Mouse (Mus musculus) embryonic facial prominence, embryonic 15.5 days (tissue): ENCODE measurements at regions not wholly inside any gene's neighbourhood (a gene's known extent, or its start where the extent isn't known, plus 50 kb on each side); places are given as distances from the start of the nearest gene placed in this dataset.

Experiments
- ATAC-seq: fragments of 200-750 bp; cut with Nextera tagmentation; 2 replicates; pipeline ENCODE4 v1.8.0; 2017; ENCODE audit warnings: low read depth, moderate TSS enrichment; ENCODE audit not compliant: insufficient number of reproducible peaks, low FRiP score, low TSS enrichment
- H3K27ac ChIP-seq: fragments of 300-500 bp; sonication (generic); replicated peaks from 2 replicates; pipeline ENCODE4 v1.5.1; 2015; ENCODE audit warnings: mild to moderate bottlenecking, inconsistent platforms
- H3K27me3 ChIP-seq: fragments of 300-500 bp; sonication (generic); 2 replicates; pipeline ENCODE4 v1.6.1; 2015; ENCODE audit warnings: inconsistent platforms
- H3K36me3 ChIP-seq: fragments of 300-500 bp; sonication (generic); 2 replicates; pipeline ENCODE4 v1.6.1; 2015; ENCODE audit warnings: mild to moderate bottlenecking, inconsistent platforms
- H3K4me1 ChIP-seq: fragments of 300-500 bp; sonication (generic); 2 replicates; pipeline ENCODE4 v1.6.1; 2015; ENCODE audit warnings: inconsistent platforms
- H3K4me2 ChIP-seq: fragments of 300-500 bp; sonication (generic); replicated peaks from 2 replicates; pipeline ENCODE4 v1.6.1; 2015; ENCODE audit warnings: mild to moderate bottlenecking, inconsistent platforms
- H3K4me3 ChIP-seq: fragments of 300-500 bp; sonication (generic); replicated peaks from 2 replicates; pipeline ENCODE4 v1.5.1; 2015; ENCODE audit warnings: mild to moderate bottlenecking, inconsistent platforms
- H3K9ac ChIP-seq: fragments of 300-500 bp; sonication (generic); 2 replicates; pipeline ENCODE4 v1.6.1; 2015; ENCODE audit warnings: inconsistent platforms
- H3K9me3 ChIP-seq: fragments of 300-500 bp; sonication (generic); replicated peaks from 2 replicates; pipeline ENCODE4 v1.6.1; 2016; ENCODE audit warnings: inconsistent platforms
- WGBS: fragments of 180-500 bp; shearing (Covaris S2); methylation state at CpG from one replicate; pipeline ENCODE4 v1.1.7; 2015; 5-methylcytosine and 5-hydroxymethylcytosine counted together

DNA sequence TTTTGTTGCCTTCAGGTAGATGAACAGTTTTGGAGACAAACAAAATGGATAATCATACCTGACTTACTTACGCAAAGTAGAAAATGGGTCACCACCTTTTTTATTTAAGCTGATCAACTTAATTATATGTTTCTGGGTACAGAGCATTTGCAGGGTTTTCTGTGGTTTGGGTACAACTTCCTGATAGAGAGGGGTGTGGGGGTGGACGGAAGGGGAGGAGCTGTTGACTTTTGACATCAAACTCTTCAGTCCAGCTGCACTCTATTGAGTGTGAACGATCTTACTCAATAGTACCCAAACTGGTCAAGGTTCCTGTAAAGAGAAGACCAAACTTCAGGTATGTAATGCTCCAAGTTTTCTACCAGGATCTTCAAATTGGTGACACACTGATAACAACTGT lies 316.0 kb upstream of the Satb1 start:
- WGBS, result 79% methylated on average over 3 of the region's 3 CpGs
- Histone ChIP-seq H3K4me1 (no peaks in the 10 kb centered on the region), H3K9me3 (no peaks in the 10 kb centered on the region), H3K4me2 (no peak overlapping the region), H3K27me3 (no peaks in the 10 kb centered on the region), H3K27ac (no peak overlapping the region), H3K4me3 (no peak overlapping the region), H3K36me3 (no peaks in the 10 kb centered on the region), H3K9ac (no peak overlapping the region)
- no peak for ATAC-seq

DNA sequence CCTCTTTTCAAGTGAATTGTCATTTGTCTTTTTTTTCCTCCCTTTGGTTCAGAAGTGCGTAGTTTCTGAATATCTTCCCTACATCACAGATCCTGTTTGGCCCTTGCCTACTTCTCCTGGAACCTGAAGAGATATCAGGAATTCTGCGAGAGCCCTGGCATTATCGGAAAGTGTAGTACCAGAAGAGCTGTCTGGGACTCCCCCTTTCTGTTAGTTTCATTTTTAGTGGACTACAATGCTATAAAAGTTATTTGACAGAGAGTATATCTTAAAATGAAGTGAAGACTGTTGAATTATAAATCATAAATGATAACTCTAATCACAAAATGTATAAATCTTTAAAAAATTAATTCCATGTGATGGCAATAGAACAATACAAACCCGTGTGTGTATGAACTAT lies 270.8 kb upstream of the Satb1 start:
- Histone ChIP-seq H3K9ac (no peak overlapping the region), H3K27ac (no peak overlapping the region), H3K4me3 (no peak overlapping the region), H3K4me1 (no peaks in the 10 kb centered on the region), H3K36me3 (no peaks in the 10 kb centered on the region), H3K9me3 (no peaks in the 10 kb centered on the region), H3K27me3 (no peaks in the 10 kb centered on the region), H3K4me2 (no peak overlapping the region)
- WGBS, result 87% methylated on average over 4 of the region's 4 CpGs
- ATAC-seq, result no peak

DNA sequence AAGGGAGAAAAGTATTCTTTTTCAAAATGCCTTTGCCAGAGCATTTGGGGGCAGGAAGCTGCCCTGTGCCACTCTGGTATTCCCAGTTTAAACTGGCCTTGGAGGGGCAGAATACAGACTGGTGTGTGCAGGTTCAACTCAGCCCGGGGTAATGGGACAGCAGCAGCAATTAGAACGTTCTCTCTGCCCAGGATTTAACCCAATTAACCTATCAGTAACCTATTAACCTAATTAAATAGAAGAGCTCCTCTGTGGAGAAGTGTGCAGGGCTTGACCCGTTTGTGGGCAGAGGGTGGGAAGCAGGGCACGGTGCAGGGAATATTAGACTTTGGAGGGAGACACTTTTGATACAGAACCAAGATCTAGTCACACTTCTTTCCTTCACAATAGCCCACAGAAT lies 252.7 kb upstream of the Satb1 start:
- H3K9me3 ChIP-seq, result no peaks in the 10 kb centered on the region
- H3K36me3 ChIP-seq, result no peaks in the 10 kb centered on the region
- ATAC-seq, result no peak
- no peak overlapping the region for H3K4me3 ChIP-seq
- 27% methylated on average over 4 of the region's 4 CpGs for WGBS
- no peak overlapping the region for H3K27ac ChIP-seq
- H3K9ac ChIP-seq, result no peak overlapping the region
- no peaks in the 10 kb centered on the region for H3K27me3 ChIP-seq
- no peak overlapping the region for H3K4me2 ChIP-seq
- H3K4me1 ChIP-seq, result no peaks in the 10 kb centered on the region

DNA sequence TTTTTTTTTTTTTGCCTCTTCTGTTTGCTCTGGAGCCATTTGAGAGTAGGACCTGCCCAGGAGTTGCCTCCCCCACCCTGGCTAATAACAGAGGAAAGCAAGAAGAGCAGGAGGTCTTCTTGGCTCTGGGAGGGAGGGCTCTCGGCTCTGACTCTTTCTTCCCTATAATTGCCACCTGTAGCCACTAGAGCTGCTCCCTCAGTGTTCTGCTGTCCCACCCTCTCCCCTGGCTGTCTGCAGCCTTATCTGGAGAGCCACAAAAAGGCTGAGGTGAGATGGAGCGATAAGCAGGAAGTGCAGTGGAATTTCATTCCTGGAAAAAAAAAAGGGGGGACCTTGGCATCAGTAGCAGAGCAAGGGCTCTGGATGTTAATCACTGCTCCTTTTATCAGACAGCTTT lies 251.4 kb upstream of the Satb1 start:
- Histone ChIP-seq H3K4me2 (no peak overlapping the region), H3K9me3 (no peaks in the 10 kb centered on the region), H3K9ac (no peak overlapping the region), H3K4me3 (no peak overlapping the region), H3K36me3 (no peaks in the 10 kb centered on the region), H3K4me1 (no peaks in the 10 kb centered on the region), H3K27me3 (no peaks in the 10 kb centered on the region), H3K27ac (no peak overlapping the region)
- ATAC-seq, result no peak
- 40% methylated on average over 2 of the region's 2 CpGs for WGBS

DNA sequence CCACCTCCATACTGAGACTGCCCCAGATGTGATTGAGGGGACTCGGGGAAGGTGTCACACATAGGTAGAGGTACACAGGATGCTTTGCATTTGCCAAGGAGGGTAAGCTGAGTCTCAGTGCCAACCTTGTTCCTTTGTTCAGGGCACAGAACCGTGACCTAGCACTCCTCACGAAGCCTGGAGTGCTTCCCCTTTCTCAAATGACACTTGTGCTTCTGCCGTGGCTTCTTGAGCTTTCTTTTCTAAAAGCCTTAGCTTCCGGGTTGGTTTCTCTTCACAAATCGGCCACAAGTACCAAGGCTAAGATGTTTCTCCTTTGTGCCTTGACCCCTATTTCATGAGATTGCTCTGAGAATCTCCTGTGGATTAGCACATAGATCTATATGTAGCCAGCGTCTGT lies 246.2 kb upstream of the Satb1 start:
- ATAC-seq, result no peak
- WGBS, result 71% methylated on average over 7 of the region's 7 CpGs
- no peak overlapping the region for H3K27ac ChIP-seq

DNA sequence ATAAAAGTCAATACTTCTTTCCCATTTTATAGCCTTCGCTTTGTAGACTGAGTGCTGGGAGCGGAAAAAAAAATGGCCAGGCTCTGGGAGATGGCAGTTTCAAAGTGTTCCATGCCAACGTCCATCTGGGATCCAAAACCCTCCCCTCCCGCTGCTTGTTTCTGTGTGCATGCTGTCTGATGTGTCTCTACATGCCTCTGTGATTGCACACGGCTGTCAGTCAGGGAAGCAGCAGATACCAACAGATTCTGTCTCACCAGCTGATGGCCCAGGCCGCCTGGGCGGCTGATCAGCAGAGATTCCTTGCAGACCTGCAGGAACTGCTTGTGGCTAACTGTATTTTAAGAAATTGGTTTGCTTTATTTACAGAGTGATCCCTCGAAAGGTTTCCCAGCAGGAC lies 245.4 kb upstream of the Satb1 start:
- ATAC-seq, result no peak
- 64% methylated on average over 8 of the region's 8 CpGs for WGBS

More for the DNA sequence above, 246.2 kb upstream of the Satb1 start:
- no peaks in the 10 kb centered on the region for H3K4me1 ChIP-seq
- no peak overlapping the region for H3K4me2 ChIP-seq
- H3K36me3 ChIP-seq, result no peaks in the 10 kb centered on the region
- no peak overlapping the region for H3K9ac ChIP-seq
- no peaks in the 10 kb centered on the region for H3K27me3 ChIP-seq
- no peaks in the 10 kb centered on the region for H3K9me3 ChIP-seq
- H3K4me3 ChIP-seq, result no peak overlapping the region

DNA sequence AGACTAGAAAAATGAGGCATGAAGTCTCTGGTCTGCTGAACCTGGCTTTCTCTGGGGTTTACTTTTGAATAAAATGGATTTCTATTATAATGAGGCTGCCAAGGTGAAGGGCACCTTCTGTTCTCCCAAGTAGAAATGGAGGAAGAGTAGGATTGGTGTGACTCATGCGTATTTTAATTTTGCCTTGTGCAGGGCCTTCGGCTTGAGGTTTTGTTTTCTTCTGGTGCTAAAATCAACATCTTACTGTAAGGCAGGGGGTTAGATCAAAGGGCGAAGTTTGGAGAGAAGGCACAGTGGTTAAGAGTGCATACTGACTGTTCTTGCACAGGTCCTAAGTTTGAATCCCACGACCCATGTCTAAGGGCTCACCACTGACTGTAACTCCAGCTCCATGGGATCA lies 244.9 kb upstream of the Satb1 start:
- ATAC-seq, result no peak
- H3K9me3 ChIP-seq, result no peaks in the 10 kb centered on the region
- H3K27me3 ChIP-seq, result no peaks in the 10 kb centered on the region
- H3K4me1 ChIP-seq, result no peaks in the 10 kb centered on the region
- H3K36me3 ChIP-seq, result no peaks in the 10 kb centered on the region
- 87% methylated on average over 4 of the region's 4 CpGs for WGBS
- H3K27ac ChIP-seq, result no peak overlapping the region
- no peak overlapping the region for H3K9ac ChIP-seq
- H3K4me3 ChIP-seq, result no peak overlapping the region
- no peak overlapping the region for H3K4me2 ChIP-seq

More for the DNA sequence above, 245.4 kb upstream of the Satb1 start:
- Histone ChIP-seq H3K4me1 (no peaks in the 10 kb centered on the region), H3K9me3 (no peaks in the 10 kb centered on the region), H3K27ac (no peak overlapping the region), H3K4me2 (no peak overlapping the region), H3K9ac (no peak overlapping the region), H3K27me3 (no peaks in the 10 kb centered on the region), H3K4me3 (no peak overlapping the region), H3K36me3 (no peaks in the 10 kb centered on the region)

DNA sequence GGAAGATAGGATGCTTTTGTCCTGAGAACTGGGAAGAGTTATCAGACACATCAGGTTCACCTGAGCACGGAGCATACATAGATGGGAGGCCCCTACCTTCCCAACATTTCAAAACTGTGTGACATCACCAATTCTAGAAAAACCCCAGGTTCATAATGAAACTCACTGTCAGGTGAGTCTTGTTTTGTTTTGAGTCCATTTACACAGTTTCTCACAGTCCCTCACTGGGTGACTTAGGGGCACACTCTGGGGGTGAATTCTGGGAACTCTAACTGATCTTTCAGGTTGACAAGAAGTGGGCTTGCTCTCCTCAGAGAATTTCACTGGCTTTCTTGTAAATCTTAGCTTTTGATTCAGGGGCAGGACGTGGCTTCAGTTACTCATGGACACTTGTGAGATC lies 243.7 kb upstream of the Satb1 start:
- WGBS, result 79% methylated on average over 2 of the region's 2 CpGs
- H3K4me2 ChIP-seq, result no peak overlapping the region
- no peak overlapping the region for H3K27ac ChIP-seq
- H3K9ac ChIP-seq, result no peak overlapping the region
- H3K9me3 ChIP-seq, result no peaks in the 10 kb centered on the region
- no peak for ATAC-seq
- no peak overlapping the region for H3K4me3 ChIP-seq
- H3K27me3 ChIP-seq, result no peaks in the 10 kb centered on the region
- H3K36me3 ChIP-seq, result no peaks in the 10 kb centered on the region
- no peaks in the 10 kb centered on the region for H3K4me1 ChIP-seq

DNA sequence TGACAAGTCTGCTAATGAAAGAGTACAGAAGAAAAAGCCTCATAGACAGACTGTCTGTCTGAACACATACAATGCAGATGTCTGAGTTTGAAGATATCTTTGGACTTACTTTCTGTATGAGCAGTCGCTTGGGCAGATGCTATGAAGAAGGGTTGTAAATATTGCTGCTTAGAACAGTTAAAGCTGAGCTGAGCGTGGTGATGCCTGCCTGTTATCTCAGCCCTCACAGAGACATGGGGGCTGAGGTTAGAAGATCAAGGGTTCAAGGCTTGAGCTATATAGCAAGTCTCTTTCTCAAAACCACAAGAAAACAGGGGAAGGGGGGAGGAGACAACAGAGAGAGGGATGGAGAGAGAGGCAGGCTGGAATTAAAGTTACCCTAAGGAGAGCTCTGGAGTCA lies 234.6 kb upstream of the Satb1 start:
- Histone ChIP-seq H3K27ac (no peak overlapping the region), H3K9ac (no peak overlapping the region), H3K4me3 (no peak overlapping the region), H3K36me3 (no peaks in the 10 kb centered on the region), H3K27me3 (no peaks in the 10 kb centered on the region), H3K9me3 (no peaks in the 10 kb centered on the region), H3K4me2 (no peak overlapping the region), H3K4me1 (no peaks in the 10 kb centered on the region)
- WGBS, result 79% methylated on average over 2 of the region's 2 CpGs
- no peak for ATAC-seq

DNA sequence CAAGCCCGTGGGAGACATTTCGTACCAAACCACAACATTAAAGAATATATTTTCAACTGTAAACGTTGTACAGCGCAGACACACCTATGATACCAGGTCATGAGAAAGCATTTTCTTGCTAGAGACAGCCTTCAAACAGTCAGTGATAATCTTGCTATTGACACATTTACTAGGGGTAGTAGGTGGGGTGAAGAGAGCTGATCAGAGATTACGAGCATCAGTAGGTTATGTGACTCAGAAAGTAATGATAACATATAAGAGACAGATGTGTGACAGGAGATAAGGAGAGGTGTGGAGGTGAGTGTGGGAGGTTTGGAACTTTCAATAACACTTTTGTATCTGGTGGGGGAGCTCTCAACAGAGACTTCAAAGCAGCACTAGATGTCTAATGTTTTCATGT lies 231.5 kb upstream of the Satb1 start:
- no peaks in the 10 kb centered on the region for H3K9me3 ChIP-seq
- H3K9ac ChIP-seq, result no peak overlapping the region

DNA sequence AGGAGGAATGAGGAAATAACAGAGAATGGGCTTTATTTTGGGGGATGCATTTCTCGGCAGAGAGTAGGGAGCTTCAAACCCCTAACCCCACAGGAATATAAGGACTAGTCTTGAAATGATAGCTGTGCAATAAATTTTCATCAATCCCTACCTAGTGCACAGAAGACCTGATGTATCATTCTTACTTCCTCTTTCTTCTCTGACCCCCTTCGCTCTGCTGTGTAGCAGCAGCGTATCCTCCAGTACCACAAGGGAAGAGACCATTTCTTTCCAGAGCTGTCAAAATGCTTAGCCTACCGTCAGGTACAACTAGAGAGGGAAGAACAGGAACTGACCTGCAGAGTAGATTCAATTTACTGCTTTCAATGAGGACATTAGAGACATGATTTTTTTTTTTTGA lies 230.0 kb upstream of the Satb1 start:
- no peak overlapping the region for H3K4me2 ChIP-seq
- H3K9me3 ChIP-seq, result no peaks in the 10 kb centered on the region
- no peaks in the 10 kb centered on the region for H3K27me3 ChIP-seq
- no peak overlapping the region for H3K9ac ChIP-seq
- no peaks in the 10 kb centered on the region for H3K4me1 ChIP-seq
- no peaks in the 10 kb centered on the region for H3K36me3 ChIP-seq
- WGBS, result 84% methylated on average over 4 of the region's 4 CpGs
- ATAC-seq, result no peak
- no peak overlapping the region for H3K4me3 ChIP-seq
- no peak overlapping the region for H3K27ac ChIP-seq

More for the DNA sequence above, 231.5 kb upstream of the Satb1 start:
- H3K4me1 ChIP-seq, result no peaks in the 10 kb centered on the region
- H3K4me3 ChIP-seq, result no peak overlapping the region
- 86% methylated on average over 5 of the region's 5 CpGs for WGBS
- no peak overlapping the region for H3K4me2 ChIP-seq
- ATAC-seq, result no peak
- no peaks in the 10 kb centered on the region for H3K36me3 ChIP-seq
- no peak overlapping the region for H3K27ac ChIP-seq
- H3K27me3 ChIP-seq, result no peaks in the 10 kb centered on the region

DNA sequence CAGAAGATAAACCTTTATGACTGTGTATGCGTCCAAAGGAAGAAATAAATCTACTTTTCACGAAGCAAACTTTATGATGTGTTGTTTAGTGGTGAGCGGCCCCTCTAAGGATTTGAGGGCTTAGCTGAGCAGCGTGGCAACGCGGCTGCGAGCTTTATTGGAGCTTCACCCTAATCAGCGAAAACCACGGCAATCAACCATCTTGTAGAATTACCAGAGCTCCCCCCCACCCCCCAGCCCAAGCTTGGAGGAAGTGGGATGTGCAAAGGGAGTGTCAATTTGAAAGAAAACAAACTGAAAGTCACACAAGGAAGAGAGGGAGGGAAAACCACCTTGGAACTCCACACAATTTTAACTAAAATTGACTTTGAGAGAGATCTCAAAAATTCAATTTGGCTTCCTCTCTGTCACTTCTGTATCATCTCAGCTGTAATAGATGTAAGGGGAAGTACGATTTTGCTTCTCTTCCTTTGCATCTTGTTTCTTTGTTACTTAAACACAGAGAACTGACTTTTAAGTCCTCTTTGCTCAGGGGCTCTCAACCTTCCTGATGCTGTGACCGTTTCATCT lies 229.1 kb upstream of the Satb1 start:
- H3K27ac ChIP-seq, result no peak overlapping the region
- no peaks in the 10 kb centered on the region for H3K27me3 ChIP-seq
- H3K9ac ChIP-seq, result no peak overlapping the region
- no peaks in the 10 kb centered on the region for H3K4me1 ChIP-seq
- no peaks in the 10 kb centered on the region for H3K9me3 ChIP-seq
- ATAC-seq, result no peak
- no peak overlapping the region for H3K4me3 ChIP-seq
- H3K36me3 ChIP-seq, result no peaks in the 10 kb centered on the region
- WGBS, result 66% methylated on average over 11 of the region's 11 CpGs
- no peak overlapping the region for H3K4me2 ChIP-seq
